Mouse (Mus musculus) adrenal gland, adult (tissue): ENCODE measurements at regions not wholly inside any gene's neighbourhood (a gene's known extent, or its start where the extent isn't known, plus 50 kb on each side); places are given as distances from the start of the nearest gene placed in this dataset.
"Not testable (repeated sequence)": the region's sequence is repeated elsewhere in the genome, so short reads cannot be mapped to it uniquely, and the experiment has no call there.

ENCODE experiments used
- DNase-seq, 2 experiments: peaks; one replicate each; pipeline ENCODE4 v3.0.0; 2022 to 2023; ENCODE audit warnings: low spot score in 1 of 2; ENCODE audit not compliant: inconsistent age in 2 of 2

- no peak for DNase-seq
These were observed 271.8 kb downstream of the Gabrg2 start for GRCm38 (mm10) chr11:41728839-41729238.

- peak; percentile 54 to 58 for DNase-seq
These were observed 284.0 kb downstream of the Gabrg2 start for GRCm38 (mm10) chr11:41716616-41717015.

GRCm38 (mm10) chr11:41690682-41691081 is 310.0 kb downstream of the Gabrg2 start:
- no peak for DNase-seq

- no peak for DNase-seq
These were observed 317.7 kb downstream of the Gabrg2 start for GRCm38 (mm10) chr11:41682991-41683390.

GRCm38 (mm10) chr11:41652566-41652965 is 348.1 kb downstream of the Gabrg2 start:
- no peak for DNase-seq

GRCm38 (mm10) chr11:41645502-41645891 is 355.2 kb downstream of the Gabrg2 start:
- DNase-seq = no peak

- DNase-seq = no peak
These were observed 355.7 kb downstream of the Gabrg2 start for GRCm38 (mm10) chr11:41644725-41645501.

- DNase-seq = no peak
These were observed 356.6 kb downstream of the Gabrg2 start for GRCm38 (mm10) chr11:41644083-41644482.

GRCm38 (mm10) chr11:41599006-41599405 is 401.7 kb downstream of the Gabrg2 start:
- DNase-seq = no peak

GRCm38 (mm10) chr11:41598431-41598830 is 402.2 kb downstream of the Gabrg2 start:
- DNase-seq = no peak

GRCm38 (mm10) chr11:41591426-41591825 is 409.2 kb downstream of the Gabrg2 start:
- DNase-seq = not testable (repeated sequence)
